In genomic region chr19:44514521-44515451, GRCm38 (mm10) we compare ENCODE assay signal across 10 mouse cellular contexts. TPM values are rescaled to one million over a fixed set of nuclear protein-coding genes. Genes with fewer than 3 reads are reported as not detected.
A peak's percentile ranks its signal among the peaks of the same experiment; 100 is the strongest.
DNase-seq lines count a peak whose midpoint lies in the region; ATAC-seq and TF ChIP-seq lines count a peak whose summit lies in the region.
"Had no signal": no experiment of that assay in that cellular context is flagged by ENCODE, and none has a peak within 500 bp of the region (broad histone marks: within the 10 kb centered on the region; RNA-seq: fewer than 3 reads in every experiment).

No protein-coding gene starts in this region.

- no peaks in the 10 kb centered on the region for H3K9me3 ChIP-seq in kidney, embryonic 15.5 days (replicated peaks)
- no peaks in the 10 kb centered on the region for H3K9me3 ChIP-seq in embryonic facial prominence, embryonic 11.5 days (replicated peaks; ENCODE audit: control insufficient read depth, low read length)
- no peaks in the 10 kb centered on the region for H3K9me3 ChIP-seq in hindbrain, postnatal 0 days (ENCODE audit: low read length)
- H3K9me3 ChIP-seq: limb, embryonic 15.5 days had no signal

- no peak overlapping the region for H3K4me3 ChIP-seq in kidney, embryonic 15.5 days (replicated peaks)
- H3K4me3 ChIP-seq in embryonic facial prominence, embryonic 11.5 days (ENCODE audit: low read depth, low read length): no peak overlapping the region
- H3K4me3 ChIP-seq in hindbrain, postnatal 0 days (ENCODE audit: low read length): no peak overlapping the region
- H3K4me3 ChIP-seq: limb, embryonic 15.5 days had no signal

- H3K27ac ChIP-seq in kidney, embryonic 15.5 days: peak overlapping the region; percentile 85
- H3K27ac ChIP-seq in embryonic facial prominence, embryonic 11.5 days (replicated peaks; ENCODE audit: low read depth, low read length): no peak overlapping the region
- no peak overlapping the region for H3K27ac ChIP-seq in hindbrain, postnatal 0 days
- H3K27ac ChIP-seq: limb, embryonic 15.5 days had no signal

- 0 out of 2 replicates have a peak, but pooled peaks have one; percentile 44 for ATAC-seq in kidney, embryonic 15.5 days (replicated peaks; ENCODE audit: low FRiP score)
- ATAC-seq in embryonic facial prominence, embryonic 11.5 days (replicated peaks; ENCODE audit: insufficient number of reproducible peaks, low FRiP score, low TSS enrichment, low read depth): peak; percentile 64
- peak; percentile 33; the same call in 1 of the 2 replicates for ATAC-seq in hindbrain, postnatal 0 days

- peaks cover 63% of the 10 kb centered on the region for H3K27me3 ChIP-seq in kidney, embryonic 15.5 days
- H3K27me3 ChIP-seq in embryonic facial prominence, embryonic 11.5 days (ENCODE audit: control insufficient read depth, insufficient read depth, low read length): peaks cover 70% of the 10 kb centered on the region
- peaks cover 69% of the 10 kb centered on the region for H3K27me3 ChIP-seq in hindbrain, postnatal 0 days (ENCODE audit: insufficient read depth, low read length)

- peak; percentile 25; the same call in 1 of the 2 replicates for TF ChIP-seq CTCF in hindbrain, postnatal 0 days (IDR thresholded peaks at IDR 0.05; ENCODE audit: low read depth)

- 11% methylated on average over 14 of the region's 14 CpGs for WGBS in kidney, embryonic 15.5 days
- 7% methylated on average over 14 of the region's 14 CpGs for WGBS in embryonic facial prominence, embryonic 11.5 days
- WGBS in hindbrain, postnatal 0 days: 11% methylated on average over 14 of the region's 14 CpGs

- H3K4me1 ChIP-seq in kidney, embryonic 15.5 days: peaks cover 97% of the 10 kb centered on the region
- H3K4me1 ChIP-seq in embryonic facial prominence, embryonic 11.5 days (ENCODE audit: control insufficient read depth, insufficient read depth, low read length): peaks cover 10% of the 10 kb centered on the region
- H3K4me1 ChIP-seq in hindbrain, postnatal 0 days (ENCODE audit: insufficient read depth, low read length): peaks cover 4% of the 10 kb centered on the region

- no peak overlapping the region for H3K9ac ChIP-seq in kidney, embryonic 15.5 days
- H3K9ac ChIP-seq in embryonic facial prominence, embryonic 11.5 days (replicated peaks; ENCODE audit: low read length): no peak overlapping the region
- no peak overlapping the region for H3K9ac ChIP-seq in hindbrain, postnatal 0 days (replicated peaks; ENCODE audit: low read length)
- H3K9ac ChIP-seq: limb, embryonic 15.5 days had no signal

- DNase-seq in kidney, adult 8-10 months: no peak
- peak; percentile 60 for DNase-seq in embryonic facial prominence, embryonic 11.5 days (ENCODE audit: low spot score)
- DNase-seq in hindbrain, postnatal 0 days (ENCODE audit: low spot score): peak; percentile 47
- DNase-seq in neural tube, embryonic 10.5 days (ENCODE audit: extremely low spot score, low spot score): peak; percentile 54
- no peak for DNase-seq in adrenal gland, postnatal 14 days
- DNase-seq in adrenal gland, adult (ENCODE audit: inconsistent age in 2 of 2, low spot score in 1 of 2): no peak
- no peak for DNase-seq in ovary, postnatal 14 days (ENCODE audit: low spot score)
- DNase-seq: heart, postnatal 36 days had no signal

- H3K4me2 ChIP-seq in kidney, embryonic 15.5 days: peak overlapping the region; percentile 14
- H3K4me2 ChIP-seq in embryonic facial prominence, embryonic 11.5 days (ENCODE audit: low read depth, low read length): no peak overlapping the region
- 0 out of 2 replicates have a peak overlapping the region, but pooled peaks have one; percentile 5 for H3K4me2 ChIP-seq in hindbrain, postnatal 0 days (ENCODE audit: low read depth, low read length)
- H3K4me2 ChIP-seq: limb, embryonic 15.5 days had no signal

- no peaks in the 10 kb centered on the region for H3K36me3 ChIP-seq in kidney, embryonic 15.5 days
- no peaks in the 10 kb centered on the region for H3K36me3 ChIP-seq in embryonic facial prominence, embryonic 11.5 days (replicated peaks; ENCODE audit: control insufficient read depth, insufficient read depth, low read depth, low read length)
- no peaks in the 10 kb centered on the region for H3K36me3 ChIP-seq in hindbrain, postnatal 0 days (ENCODE audit: insufficient read depth, low read length)
- H3K36me3 ChIP-seq: limb, embryonic 15.5 days had no signal

RNA-seq across cellular contexts. Expression of gene Wnt8b, which starts 21.5 kb away (rescaled TPM):
- 2.6 and 3.4 TPM in 2 replicates for polyA plus RNA-seq in kidney, embryonic 15.5 days (2015; fragmentation: Nextera tagmentation; extraction: Ambion mirVana)
- polyA plus RNA-seq in embryonic facial prominence, embryonic 11.5 days (2014; fragmentation: Nextera tagmentation; extraction: Ambion mirVana): 0.06 and 0.49 TPM in 2 replicates
- 0.14 and 1.4 TPM in 2 replicates for total RNA-seq in hindbrain, postnatal 0 days (2014; rRNA removed)
- not detected in 2 replicates for polyA plus RNA-seq in hindbrain, postnatal 0 days (2015; fragmentation: Nextera tagmentation; extraction: Ambion mirVana)
- 0.11 and 0.19 TPM in 2 replicates for total RNA-seq in adrenal gland, postnatal 14 days (2021)
- total RNA-seq: heart, postnatal 36 days had no signal
- polyA plus RNA-seq: limb, embryonic 15.5 days had no signal

RNA-seq across cellular contexts. Expression of gene Sec31b, which starts 30.9 kb away (rescaled TPM):
- polyA plus RNA-seq in kidney, embryonic 15.5 days (2015; fragmentation: Nextera tagmentation; extraction: Ambion mirVana): 1.1 and 1.3 TPM in 2 replicates
- polyA plus RNA-seq in embryonic facial prominence, embryonic 11.5 days (2014; fragmentation: Nextera tagmentation; extraction: Ambion mirVana): 0.17 and 0.24 TPM in 2 replicates
- total RNA-seq in hindbrain, postnatal 0 days (2014; rRNA removed): 0.36 and 0.63 TPM in 2 replicates
- polyA plus RNA-seq in hindbrain, postnatal 0 days (2015; fragmentation: Nextera tagmentation; extraction: Ambion mirVana): 0.32 and 0.33 TPM in 2 replicates
- 3.4 and 5.2 TPM in 2 replicates for total RNA-seq in adrenal gland, postnatal 14 days (2021)

RNA-seq across cellular contexts. Expression of gene Gm20538, which starts 37.8 kb away (rescaled TPM):
- polyA plus RNA-seq in kidney, embryonic 15.5 days (2015; fragmentation: Nextera tagmentation; extraction: Ambion mirVana): not detected in 2 replicates
- not detected in 2 replicates for polyA plus RNA-seq in embryonic facial prominence, embryonic 11.5 days (2014; fragmentation: Nextera tagmentation; extraction: Ambion mirVana)
- not detected in 2 replicates for total RNA-seq in hindbrain, postnatal 0 days (2014; rRNA removed)
- not detected in 2 replicates for polyA plus RNA-seq in hindbrain, postnatal 0 days (2015; fragmentation: Nextera tagmentation; extraction: Ambion mirVana)
- total RNA-seq in adrenal gland, postnatal 14 days (2021): not detected in 2 replicates
- total RNA-seq: heart, postnatal 36 days had no signal
- polyA plus RNA-seq: limb, embryonic 15.5 days had no signal

RNA-seq across cellular contexts. Expression of gene Ndufb8, which starts 40.5 kb away (rescaled TPM):
- 599 and 609 TPM in 2 replicates for polyA plus RNA-seq in kidney, embryonic 15.5 days (2015; fragmentation: Nextera tagmentation; extraction: Ambion mirVana)
- polyA plus RNA-seq in embryonic facial prominence, embryonic 11.5 days (2014; fragmentation: Nextera tagmentation; extraction: Ambion mirVana): 466 and 508 TPM in 2 replicates
- total RNA-seq in hindbrain, postnatal 0 days (2014; rRNA removed): 500 and 558 TPM in 2 replicates
- 932 and 959 TPM in 2 replicates for polyA plus RNA-seq in hindbrain, postnatal 0 days (2015; fragmentation: Nextera tagmentation; extraction: Ambion mirVana)
- total RNA-seq in adrenal gland, postnatal 14 days (2021): 943 and 1,009 TPM in 2 replicates

RNA-seq across cellular contexts. Expression of gene Hif1an, which starts 47.9 kb away (rescaled TPM):
- 32.4 and 32.5 TPM in 2 replicates for polyA plus RNA-seq in kidney, embryonic 15.5 days (2015; fragmentation: Nextera tagmentation; extraction: Ambion mirVana)
- 23.5 and 25.4 TPM in 2 replicates for polyA plus RNA-seq in embryonic facial prominence, embryonic 11.5 days (2014; fragmentation: Nextera tagmentation; extraction: Ambion mirVana)
- total RNA-seq in hindbrain, postnatal 0 days (2014; rRNA removed): 10.2 and 12.7 TPM in 2 replicates
- polyA plus RNA-seq in hindbrain, postnatal 0 days (2015; fragmentation: Nextera tagmentation; extraction: Ambion mirVana): 18.1 and 19.4 TPM in 2 replicates
- total RNA-seq in adrenal gland, postnatal 14 days (2021): 27.4 and 31.2 TPM in 2 replicates

Comparison
In these comparisons a context has a peak if more than half of its experiments do, and no peak if none do; other contexts are left out.
1. DNase-seq: peak in embryonic facial prominence, embryonic 11.5 days (single experiment), hindbrain, postnatal 0 days (single experiment) and neural tube, embryonic 10.5 days (single experiment); none in kidney, adult 8-10 months (0 of 2), adrenal gland, postnatal 14 days (single experiment), adrenal gland, adult (0 of 2) and ovary, postnatal 14 days (single experiment).
2. Peak in every context shown above with its lines, with median percentiles within 50 percentile points of each other: ATAC-seq.